Mouse (Mus musculus): ENCODE measurements at regions not wholly inside any gene's neighbourhood (a gene's known extent, or its start where the extent isn't known, plus 50 kb on each side); places are given as distances from the start of the nearest gene placed in this dataset.

DNA sequence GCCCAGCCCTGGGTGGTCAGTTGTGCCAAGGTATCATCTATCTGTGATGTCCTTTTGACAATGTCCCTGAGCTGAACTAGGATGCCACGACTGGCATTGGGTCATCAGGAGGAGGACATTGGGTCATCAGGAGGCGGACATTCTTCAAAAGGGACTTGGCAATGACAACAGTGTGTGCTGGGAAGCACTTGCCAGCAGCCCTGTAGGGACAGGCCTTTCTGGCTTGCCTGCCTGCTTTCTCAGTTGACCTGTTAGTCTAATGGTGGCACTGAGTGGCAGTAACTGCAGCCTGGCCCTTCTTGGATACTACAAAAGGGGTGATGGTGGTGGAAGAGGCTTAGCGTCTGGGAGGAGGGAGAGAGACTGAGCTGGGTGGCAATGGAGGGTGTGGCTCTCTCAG is 137.2 kb upstream of the Prox1 start:
- no peak for DNase-seq (ENCODE audit: low read depth, low spot score)

DNA sequence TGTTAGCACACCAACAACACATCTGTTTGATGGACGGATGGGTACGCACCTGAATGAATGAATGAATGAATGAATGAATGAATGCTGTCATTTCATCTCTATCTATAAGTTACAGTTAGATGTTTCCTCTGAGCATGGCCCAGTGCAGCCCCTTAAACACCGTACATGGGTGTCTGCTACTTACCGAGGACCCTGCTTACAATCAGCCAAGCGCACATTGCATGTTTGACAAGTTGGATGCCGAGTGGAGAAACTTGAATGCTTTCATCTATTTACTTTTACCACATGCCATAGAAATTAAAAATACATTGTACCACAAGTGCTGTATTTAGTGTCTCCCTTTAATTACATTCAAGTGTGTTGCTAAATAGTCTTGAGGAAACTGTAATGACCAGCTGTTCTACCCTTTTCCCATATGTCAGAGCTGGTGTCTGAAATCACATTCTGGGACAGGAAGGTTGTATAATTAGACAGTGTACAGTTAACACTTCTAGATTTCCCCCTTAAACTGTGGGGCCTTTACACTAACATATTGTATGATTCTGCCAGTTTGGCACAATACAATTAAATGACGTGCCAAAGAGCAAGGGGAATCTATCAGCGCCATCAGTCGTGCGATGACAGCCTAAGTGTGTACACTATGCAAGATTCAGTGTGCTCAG is 127.3 kb upstream of the Prox1 start:
- no peak for DNase-seq (ENCODE audit: low read depth, low spot score)

DNA sequence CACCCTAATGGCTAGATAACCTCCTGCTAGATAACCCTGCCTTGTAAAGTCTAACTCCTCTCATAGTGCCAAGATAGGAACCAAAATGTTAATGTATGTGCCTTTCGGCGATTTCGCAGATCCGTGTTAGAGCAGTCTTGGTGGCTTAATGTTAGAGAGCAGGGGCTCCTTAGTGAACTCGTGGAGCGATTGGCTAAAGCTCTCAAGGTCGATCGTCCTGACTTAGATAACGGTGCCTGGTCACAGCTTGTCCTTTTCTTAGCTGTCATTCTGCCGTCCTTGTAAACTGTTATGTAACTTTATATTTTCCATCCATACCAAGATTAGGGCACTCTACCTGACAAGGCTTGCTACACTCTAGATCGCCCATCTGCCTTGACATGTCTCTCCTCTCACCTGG is 119.5 kb upstream of the Prox1 start:
- DNase-seq (ENCODE audit: low read depth, low spot score), result no peak

DNA sequence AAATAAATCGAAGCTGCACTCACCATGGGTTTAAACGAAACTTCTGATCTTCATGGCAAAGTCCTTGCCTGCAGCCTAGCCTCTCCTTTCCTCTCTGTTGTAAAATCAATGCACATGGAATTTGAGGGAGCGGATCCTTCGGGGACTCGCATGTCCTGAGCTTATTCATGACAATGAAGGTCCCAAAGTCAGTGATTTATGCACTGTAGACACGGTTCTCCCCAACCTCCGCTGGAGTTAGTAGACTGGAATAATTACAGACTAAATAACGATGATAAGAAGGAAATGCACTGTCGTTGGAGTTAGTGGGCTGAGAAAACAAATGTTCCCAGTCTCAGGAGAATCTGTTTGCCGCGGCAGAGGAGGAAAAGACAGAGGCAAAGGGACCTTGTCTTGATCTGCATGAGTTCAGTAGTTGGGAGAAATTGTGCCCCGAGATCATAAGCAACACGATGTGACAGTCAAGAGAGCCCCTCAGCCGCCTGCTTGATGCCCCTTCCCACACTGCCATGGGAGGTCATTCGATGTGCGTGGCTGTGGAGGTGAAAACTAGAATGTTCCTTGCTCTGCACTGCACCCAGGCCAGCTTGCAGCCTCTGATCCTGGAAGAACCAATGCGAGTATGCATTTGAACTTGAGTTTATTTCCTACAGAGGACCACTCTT is 116.1 kb upstream of the Prox1 start:
- no peak for DNase-seq (ENCODE audit: low read depth, low spot score)

DNA sequence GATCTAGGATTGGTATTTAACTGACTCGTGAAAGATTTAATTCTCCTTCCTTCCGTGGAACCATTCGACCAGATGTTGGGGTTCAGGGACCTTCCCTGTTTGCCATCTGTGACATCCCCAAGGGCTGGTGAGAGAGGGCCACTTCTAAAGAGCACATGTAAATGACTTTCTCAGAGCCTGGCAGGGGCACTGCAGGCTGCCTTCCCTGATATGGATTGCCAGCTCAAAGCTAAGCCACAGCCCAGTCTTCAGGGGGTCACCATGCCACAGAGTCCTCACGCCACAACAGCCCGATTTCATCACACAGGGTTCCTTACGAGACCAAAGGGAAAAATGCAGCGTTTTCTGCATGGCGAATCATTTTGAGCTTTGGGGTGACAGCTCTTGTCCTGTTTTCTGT is 115.1 kb upstream of the Prox1 start:
- no peak for DNase-seq (ENCODE audit: low read depth, low spot score)

DNA sequence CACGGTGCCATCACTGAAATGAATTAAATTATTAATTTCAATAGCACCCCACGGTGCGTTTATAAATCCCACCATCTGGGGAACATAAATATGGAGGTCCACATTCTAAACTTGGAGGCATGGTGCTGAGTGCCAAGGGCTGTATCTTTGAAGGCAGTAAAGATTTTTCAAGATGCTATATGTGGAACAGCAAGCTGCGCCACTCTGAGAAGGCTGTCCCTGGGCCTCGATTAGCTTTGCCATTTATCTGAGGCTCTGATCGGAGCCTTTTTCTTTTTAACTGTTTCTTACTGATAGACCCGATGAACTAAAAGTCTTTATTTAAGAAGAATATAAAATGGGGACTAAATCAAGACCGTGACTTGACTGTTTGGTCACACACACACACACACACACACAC is 114.5 kb upstream of the Prox1 start:
- DNase-seq (ENCODE audit: low read depth, low spot score), result no peak

DNA sequence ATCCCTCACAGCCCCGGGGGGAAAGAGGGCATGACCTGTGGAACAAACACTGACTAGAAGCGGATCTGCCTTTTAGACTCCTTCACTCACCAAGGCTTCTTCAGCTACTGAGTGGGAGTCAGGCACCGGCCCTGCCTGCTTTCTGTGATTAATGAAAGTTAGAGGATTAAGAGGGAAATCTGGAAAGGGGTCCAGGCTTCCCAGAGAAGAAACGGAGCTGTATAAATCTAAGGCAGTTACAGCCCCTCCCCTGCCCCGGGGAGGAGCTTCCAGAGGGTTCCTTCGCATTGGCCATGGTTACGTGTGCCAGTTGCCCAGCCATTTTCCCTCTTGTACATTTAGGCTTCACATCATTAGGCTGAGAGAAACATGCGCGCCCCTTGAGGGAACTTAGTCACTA is 113.6 kb upstream of the Prox1 start:
- no peak for DNase-seq (ENCODE audit: low read depth, low spot score)

DNA sequence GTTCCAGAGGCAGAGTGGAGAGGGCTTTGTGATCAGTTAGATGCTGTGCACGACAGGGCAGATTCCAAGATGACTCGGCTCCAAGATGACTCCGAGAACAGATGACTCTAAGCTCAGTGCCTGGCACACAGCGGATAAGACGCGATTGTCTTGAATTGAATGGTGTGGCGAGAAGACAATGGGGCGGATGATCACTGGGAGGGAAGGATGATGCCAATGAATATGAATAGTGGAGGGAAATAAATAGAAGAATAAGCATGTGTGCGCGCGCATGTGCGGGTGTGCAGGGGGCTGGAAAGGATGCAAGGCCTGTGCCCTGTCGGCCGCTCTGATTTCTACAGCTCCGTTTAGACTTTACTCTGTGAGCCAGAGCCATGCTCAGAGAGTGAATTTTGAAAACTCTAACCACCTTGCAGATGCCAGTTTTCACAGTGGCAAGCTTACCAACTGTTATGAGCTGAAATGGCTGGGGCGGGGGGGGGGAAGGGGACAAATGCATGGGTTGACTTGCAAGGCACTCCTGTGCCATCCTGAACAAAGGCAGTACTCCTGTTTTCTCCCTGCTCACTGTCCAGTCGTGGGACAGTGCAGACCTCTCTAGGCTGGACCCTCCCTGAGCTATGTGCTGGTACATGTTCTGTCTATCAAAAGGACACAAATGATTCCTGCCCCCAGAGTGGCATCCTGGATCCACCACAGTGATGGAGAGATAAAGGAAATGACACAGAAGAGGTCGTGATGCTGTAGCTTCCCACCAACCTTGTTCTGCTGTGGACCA is 109.8 kb upstream of the Prox1 start:
- no peak for DNase-seq (ENCODE audit: low read depth, low spot score)

DNA sequence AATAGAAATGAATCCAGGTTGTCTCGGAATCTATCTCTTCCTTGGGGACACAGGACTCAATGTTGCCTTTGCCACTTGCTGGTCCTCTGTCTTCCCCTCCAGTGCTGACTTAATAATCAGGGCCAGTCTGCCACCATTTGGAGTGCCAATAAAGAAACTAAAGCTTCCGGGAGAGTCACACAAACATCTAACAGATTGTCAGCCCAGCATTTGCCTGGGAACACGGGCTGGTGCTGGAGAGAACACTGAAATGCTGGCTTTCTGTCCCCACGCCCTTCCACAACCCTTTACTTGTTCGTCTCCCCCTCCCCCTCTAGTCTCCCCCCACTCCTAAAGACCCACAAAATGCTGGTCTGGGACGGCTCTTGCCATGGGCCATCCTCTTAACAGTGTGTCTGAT is 104.4 kb upstream of the Prox1 start:
- no peak for DNase-seq (ENCODE audit: low read depth, low spot score)

DNA sequence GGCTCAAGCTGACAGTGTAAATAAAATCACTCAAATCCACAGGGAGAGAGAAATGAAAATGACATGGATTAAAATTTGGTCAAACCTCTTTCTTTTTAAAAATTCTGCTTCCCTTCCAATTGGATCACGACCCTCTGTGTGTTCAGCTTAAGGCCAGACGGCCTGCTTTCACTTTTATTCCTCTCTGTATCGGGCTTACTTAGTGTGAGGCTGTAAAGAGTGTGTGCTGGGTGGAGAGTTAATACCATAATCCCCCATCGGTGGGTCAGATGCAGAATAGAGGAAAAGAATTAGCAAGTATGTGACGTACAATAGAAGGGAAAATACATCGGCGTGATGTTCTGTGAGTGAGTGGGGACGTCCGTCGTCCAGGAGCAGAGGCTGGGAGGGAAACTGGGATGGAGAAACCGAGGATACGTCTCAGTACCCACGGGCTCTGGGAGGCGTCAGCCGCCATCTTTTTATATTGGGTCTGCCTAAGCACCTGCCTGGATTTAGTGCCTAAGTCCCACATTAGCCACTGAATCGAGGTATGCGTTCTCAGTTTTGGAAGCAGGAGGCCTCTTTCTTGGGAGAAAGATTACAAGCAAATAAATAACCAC is 100.4 kb upstream of the Prox1 start:
- DNase-seq (ENCODE audit: low read depth, low spot score), result no peak

DNA sequence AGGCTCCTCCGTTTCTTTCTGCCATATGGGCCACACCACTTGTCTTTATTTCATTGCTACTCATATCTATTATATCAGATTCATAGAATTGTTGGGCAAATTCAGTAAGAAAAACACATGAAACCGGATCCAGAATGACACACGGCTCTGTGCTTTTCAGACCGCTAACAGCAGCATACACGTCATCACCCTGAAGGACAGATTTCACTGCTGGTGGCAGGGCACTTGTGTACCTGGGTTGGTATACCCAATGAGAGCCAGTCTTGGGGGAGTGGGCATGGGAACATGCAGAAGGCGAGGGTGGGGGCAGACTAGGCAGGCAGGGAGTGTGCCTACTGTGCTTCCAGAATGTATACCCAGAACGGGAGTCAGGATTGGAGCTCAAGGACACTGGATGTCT is 98.7 kb upstream of the Prox1 start:
- no peak for DNase-seq (ENCODE audit: low read depth, low spot score)

DNA sequence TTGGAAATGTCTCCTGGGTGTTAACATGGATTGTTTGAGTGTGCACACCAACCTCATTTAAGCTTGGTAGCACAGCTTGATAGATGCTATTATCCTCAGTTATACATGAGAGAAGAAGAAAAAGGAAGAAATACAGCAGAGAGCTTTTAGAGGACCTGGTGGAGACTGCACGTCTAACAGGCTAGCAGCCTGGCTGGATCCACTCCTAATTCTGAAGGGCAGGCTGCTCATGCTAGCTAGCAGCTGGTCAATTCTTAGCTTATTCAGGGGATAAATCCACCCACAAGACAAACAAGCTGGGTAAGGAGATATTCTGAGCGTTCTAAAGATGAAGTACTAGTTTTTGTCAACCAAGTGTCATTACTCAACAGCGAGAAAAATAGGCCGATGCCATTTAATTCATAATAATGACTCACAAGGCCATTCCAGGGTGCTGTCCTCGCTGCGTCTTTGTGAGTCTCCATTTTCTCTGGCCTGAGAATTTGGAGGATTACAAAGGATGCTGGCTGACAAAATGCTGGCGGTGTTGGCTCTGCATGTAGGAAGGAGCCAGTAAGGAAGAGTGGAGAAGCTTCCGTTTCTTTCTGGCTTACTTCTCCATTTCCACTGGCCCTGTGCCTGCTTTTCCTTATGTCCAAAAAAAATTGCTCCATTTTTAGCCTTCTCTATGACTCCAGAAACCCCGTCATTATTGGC is 94.7 kb upstream of the Prox1 start:
- DNase-seq (ENCODE audit: low read depth, low spot score), result no peak

DNA sequence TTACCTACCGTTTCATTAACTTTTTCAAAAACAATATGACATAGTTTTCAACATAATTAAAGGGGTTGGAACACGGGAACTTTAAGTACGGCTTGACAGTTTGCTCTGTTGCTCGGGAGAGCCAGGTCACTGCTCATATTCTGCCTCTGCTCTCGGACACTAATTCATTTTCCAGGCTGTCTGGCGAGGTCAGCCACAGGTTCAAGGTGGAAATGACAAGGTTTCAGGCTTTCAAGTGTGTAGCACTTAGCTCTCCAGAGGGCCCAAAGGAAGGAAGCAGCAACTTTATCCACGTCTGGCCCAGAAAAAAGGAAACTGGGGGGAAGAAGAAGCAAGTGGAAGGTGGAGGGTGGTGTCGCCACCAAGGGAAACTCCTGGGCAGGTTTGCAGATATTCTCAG is 94.0 kb upstream of the Prox1 start:
- DNase-seq (ENCODE audit: low read depth, low spot score), result no peak

DNA sequence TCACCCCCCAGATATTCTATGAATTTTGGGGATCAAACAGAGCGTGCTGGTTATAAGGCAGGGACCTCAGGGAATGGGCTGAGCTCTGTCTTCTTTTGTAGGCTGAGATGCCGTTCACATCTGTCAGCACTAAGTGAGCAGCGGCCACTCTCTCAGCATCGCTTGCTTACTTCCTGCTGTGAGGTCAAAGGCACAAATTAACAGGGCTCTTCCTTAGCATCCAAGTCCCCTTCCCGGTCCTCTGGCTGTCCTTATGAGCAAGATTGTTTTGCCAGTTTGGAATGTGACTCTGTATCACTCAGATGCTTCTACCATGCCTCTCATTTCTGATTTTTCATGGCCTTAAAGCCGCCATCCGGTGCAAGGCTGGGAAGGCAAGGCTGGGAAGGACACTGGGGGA is 93.1 kb upstream of the Prox1 start:
- DNase-seq (ENCODE audit: low read depth, low spot score), result no peak

DNA sequence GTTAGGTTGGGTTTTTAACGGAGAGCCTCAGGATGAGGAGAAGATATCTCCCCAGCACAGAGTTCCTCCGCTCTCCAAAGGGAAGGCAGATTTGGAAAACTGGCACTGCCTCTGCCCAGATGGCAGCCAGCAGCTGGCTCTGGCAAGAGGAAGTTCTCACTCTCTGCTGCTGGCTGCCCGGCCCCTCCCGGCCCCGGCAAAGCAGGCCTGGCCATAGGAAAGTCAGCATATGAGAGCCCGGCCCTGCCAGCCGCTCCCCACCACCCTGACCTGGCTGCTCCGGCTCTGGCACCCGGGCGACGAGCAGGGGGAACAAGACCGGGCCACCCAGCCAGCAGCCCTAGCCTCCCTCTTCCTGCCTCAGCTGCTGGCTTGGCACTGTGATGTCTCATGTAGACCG is 89.1 kb upstream of the Prox1 start:
- DNase-seq (ENCODE audit: low read depth, low spot score), result no peak

DNA sequence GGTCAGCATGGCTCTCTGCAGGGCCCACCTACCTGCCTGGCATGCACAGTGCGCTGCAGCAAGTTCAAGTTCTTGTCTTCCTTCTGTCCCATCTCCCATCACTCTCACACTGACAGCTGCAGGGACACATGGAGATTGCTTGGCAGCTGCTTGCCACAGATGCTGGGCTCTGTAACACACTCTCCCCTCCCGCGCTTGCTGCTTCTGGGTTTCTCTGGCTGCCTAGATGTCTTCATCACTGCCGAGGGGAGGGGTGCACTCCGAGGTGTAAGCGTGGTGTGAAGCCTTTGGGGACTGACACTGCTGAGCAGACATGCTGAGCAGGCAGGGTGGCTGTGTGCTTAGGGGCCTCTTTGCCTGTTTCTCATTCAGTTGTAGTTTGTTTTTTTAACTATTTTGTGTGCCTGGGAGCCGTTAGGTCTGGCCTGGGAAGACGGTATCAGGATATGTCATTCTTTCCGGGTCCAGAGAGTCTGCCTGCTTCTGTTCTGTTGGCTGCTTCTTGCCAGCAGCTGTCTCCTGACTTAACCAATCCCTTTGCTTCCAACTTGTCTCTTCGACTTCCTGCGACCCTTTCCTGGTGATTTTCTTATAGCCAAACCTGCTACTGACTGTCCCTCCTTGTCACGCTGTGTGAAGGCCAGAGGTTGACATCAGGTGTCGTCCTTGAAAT is 80.2 kb upstream of the Prox1 start:
- no peak for DNase-seq (ENCODE audit: low read depth, low spot score)

DNA sequence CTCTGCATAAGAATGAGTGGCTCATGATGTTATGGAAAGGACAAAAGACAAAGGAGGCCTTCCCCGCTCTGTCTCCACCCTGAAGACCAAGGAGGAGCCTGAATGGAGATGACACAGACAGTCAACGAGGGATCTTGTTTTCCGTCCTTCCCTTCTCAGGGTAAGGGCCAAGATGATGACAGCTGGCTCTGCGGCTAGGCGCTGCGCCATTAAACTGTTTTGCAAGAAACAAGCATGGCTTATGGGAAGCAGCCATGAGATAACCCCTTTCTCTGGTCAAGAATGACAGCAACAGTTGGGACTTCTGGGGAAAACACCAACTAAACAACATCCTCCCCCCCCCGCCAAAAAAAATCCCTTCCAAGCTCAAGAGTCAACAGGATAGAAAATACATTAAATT is 72.0 kb upstream of the Prox1 start:
- DNase-seq (ENCODE audit: low read depth, low spot score), result no peak

DNA sequence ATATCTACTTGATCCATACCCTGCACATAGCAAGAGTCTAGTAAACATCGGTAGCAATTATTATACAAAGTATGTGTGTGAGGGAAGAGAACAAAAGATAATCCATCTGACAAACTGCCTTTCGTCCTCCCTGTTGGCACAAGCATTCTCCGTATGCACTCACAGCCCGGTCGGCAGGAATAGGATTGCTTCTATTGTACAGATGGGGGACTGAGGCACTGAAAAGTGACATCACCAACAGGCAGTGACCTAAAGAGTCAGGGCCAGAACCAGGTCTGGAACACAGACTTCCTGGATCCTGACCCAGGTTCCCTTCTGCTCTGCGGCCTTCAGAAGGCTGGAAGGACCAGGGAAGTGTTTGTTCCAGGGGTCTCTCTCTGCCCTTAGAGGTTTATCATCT is 69.3 kb upstream of the Prox1 start:
- DNase-seq (ENCODE audit: low read depth, low spot score), result no peak

DNA sequence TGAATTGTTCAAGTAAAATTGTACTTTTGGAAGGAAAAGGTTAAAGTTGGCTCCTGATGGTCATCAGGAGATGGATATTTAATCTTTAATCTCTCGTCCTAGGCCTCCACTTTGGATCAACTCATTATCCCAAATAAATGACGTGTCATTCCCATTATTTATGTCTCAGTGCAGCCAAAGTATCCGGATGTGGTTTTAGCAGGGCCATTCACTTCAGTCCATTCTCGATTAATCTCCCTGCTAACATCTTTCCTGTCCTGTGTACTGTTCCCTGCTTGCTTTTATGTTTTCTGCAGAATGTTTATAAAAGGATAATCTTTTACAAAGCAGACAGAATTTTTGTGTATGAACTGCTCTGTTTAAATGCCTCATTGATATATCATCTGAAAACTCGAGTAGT is 60.4 kb upstream of the Prox1 start:
- no peak for DNase-seq (ENCODE audit: low read depth, low spot score)

DNA sequence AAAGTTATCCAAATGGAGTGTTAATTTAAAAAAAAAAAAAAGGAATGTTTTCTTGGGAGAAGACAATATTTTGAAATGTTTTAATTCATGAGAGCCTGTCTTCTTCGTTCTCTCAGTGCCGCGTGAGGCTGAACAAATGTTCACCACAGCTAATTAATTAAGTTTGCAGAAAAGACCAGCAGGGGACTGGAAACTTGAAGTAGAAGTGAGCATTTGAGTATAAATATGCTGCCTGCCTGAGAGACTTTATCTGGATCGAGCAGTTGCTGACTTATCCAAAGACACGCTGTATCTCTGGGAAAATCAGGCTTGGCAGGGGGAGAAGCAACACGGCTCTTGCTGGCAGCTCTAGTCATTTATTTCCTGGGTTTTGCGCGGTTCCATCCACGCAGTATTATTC is 49.9 kb upstream of the Prox1 start:
- no peak for DNase-seq (ENCODE audit: low read depth, low spot score)

Measured in forelimb bud, embryonic 11.5 days (tissue).